Mouse (Mus musculus) embryonic facial prominence, embryonic 15.5 days (tissue): ENCODE data around the gene Tmem59l. TPM values are rescaled to one million over a fixed set of nuclear protein-coding genes. Genes with fewer than 3 reads are reported as not detected.

ENCODE experiments used
- ATAC-seq: fragments of 200-750 bp; cut with Nextera tagmentation; 2 replicates; pipeline ENCODE4 v1.8.0; 2017; ENCODE audit warnings: low read depth, moderate TSS enrichment; ENCODE audit not compliant: insufficient number of reproducible peaks, low FRiP score, low TSS enrichment
- H3K27ac ChIP-seq: fragments of 300-500 bp; sonication (generic); replicated peaks from 2 replicates; pipeline ENCODE4 v1.5.1; 2015; ENCODE audit warnings: mild to moderate bottlenecking, inconsistent platforms
- H3K27me3 ChIP-seq: fragments of 300-500 bp; sonication (generic); 2 replicates; pipeline ENCODE4 v1.6.1; 2015; ENCODE audit warnings: inconsistent platforms
- H3K36me3 ChIP-seq: fragments of 300-500 bp; sonication (generic); 2 replicates; pipeline ENCODE4 v1.6.1; 2015; ENCODE audit warnings: mild to moderate bottlenecking, inconsistent platforms
- H3K4me1 ChIP-seq: fragments of 300-500 bp; sonication (generic); 2 replicates; pipeline ENCODE4 v1.6.1; 2015; ENCODE audit warnings: inconsistent platforms
- H3K4me2 ChIP-seq: fragments of 300-500 bp; sonication (generic); replicated peaks from 2 replicates; pipeline ENCODE4 v1.6.1; 2015; ENCODE audit warnings: mild to moderate bottlenecking, inconsistent platforms
- H3K4me3 ChIP-seq: fragments of 300-500 bp; sonication (generic); replicated peaks from 2 replicates; pipeline ENCODE4 v1.5.1; 2015; ENCODE audit warnings: mild to moderate bottlenecking, inconsistent platforms
- H3K9ac ChIP-seq: fragments of 300-500 bp; sonication (generic); 2 replicates; pipeline ENCODE4 v1.6.1; 2015; ENCODE audit warnings: inconsistent platforms
- H3K9me3 ChIP-seq: fragments of 300-500 bp; sonication (generic); replicated peaks from 2 replicates; pipeline ENCODE4 v1.6.1; 2016; ENCODE audit warnings: inconsistent platforms
- WGBS: fragments of 180-500 bp; shearing (Covaris S2); methylation state at CpG from one replicate; pipeline ENCODE4 v1.1.7; 2015; 5-methylcytosine and 5-hydroxymethylcytosine counted together
- polyA plus RNA-seq: library from polyadenylated mRNA; unstranded; fragments of >200 nt; fragmentation: Nextera tagmentation; extraction: Ambion mirVana; gene quantifications from 2 replicates; pipeline ENCODE4 v1.2.1, GENCODE M21; 2015

Tmem59l gene
- polyA plus RNA-seq, 1 experiment from 2014 or later, result 18.7 TPM

DNA sequence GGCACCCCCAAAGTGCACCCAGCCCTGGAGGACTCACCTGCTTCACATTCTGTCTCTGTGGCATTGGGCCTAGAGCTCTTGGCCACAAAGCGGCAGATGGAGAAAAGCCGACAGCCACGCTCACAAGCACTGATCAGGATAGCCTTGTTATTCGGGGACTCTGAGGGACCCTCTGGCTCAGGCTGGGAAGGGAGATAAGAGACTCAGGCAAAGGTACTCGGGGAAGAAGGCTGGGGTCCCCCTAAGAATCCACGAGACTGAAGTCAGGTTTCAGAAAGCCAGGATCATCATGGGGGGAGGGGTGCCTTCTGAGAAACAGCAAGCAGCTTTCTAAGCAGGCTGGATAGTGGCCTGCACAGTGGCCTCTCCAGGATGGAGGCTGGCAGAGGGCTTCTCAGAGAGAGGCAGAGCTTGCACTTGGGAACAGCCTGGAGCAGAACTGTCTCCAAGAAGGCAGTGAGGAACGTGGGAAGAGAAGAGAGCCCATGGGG, 922 bp downstream of the Tmem59l start:
- 46% methylated on average over 7 of the region's 7 CpGs for whole genome bisulfite sequencing
- peaks cover 53% of the 10 kb centered on the region for H3K27me3 ChIP-seq
- H3K4me3 ChIP-seq, result no peak overlapping the region
- ATAC-seq, result no peak
- H3K9me3 ChIP-seq, result no peaks in the 10 kb centered on the region
- H3K27ac ChIP-seq, result no peak overlapping the region
- H3K36me3 ChIP-seq, result no peaks in the 10 kb centered on the region
- no peak overlapping the region for H3K9ac ChIP-seq
- H3K4me1 ChIP-seq, result peaks cover 41% of the 10 kb centered on the region
- peak overlapping the region; percentile 48; the same call in 1 of the 2 replicates for H3K4me2 ChIP-seq

DNA sequence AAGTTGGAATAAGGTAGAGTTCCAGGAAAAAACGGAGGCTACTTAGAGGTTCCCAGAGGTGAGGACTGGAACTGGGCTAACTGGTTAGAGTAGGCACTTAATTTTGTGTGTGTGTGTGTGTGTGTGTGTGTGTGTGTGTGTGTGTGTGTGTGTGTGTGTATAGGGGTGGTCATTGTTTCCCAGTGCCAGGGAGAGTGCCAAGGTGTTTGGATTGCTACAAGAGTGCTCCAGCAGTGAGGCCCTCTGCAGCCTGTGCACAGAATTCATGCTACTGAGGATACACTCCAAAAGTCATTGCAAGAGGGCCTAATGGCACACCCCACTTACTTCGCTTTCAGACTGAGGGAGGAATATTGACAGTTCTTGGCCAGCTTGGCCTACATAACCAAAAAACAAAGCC, 4.2 kb downstream of the Tmem59l start:
- H3K4me3 ChIP-seq, result no peak overlapping the region
- H3K4me2 ChIP-seq, result no peak overlapping the region
- no peaks in the 10 kb centered on the region for H3K36me3 ChIP-seq
- peaks cover 21% of the 10 kb centered on the region for H3K27me3 ChIP-seq
- H3K9me3 ChIP-seq, result no peaks in the 10 kb centered on the region
- H3K4me1 ChIP-seq, result peaks cover 11% of the 10 kb centered on the region
- no peak overlapping the region for H3K27ac ChIP-seq
- WGBS, result 52% methylated on average over 2 of the region's 2 CpGs
- H3K9ac ChIP-seq, result no peak overlapping the region
- no peak for ATAC-seq

DNA sequence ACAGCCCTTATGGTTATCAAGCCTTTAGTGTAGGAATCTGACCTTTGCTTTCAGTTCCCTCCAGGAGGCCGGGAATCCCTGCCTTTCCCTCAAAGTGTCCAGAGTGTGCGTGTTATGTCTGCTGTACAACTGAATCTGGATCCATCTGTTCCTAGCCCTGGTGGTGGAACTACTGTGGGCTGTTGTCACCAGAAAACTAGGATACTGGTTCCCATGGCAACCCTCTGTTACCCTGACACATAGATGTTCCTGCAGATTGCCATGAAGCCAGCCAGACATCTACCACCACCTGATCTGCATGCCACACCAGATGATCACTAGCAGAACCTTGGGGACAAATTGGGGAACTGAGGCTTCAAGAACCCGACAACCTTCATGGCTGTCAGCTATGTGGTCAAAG, 5.2 kb downstream of the Tmem59l start:
- no peak for ATAC-seq
- no peak overlapping the region for H3K27ac ChIP-seq
- H3K4me2 ChIP-seq, result no peak overlapping the region
- H3K4me3 ChIP-seq, result no peak overlapping the region
- H3K27me3 ChIP-seq, result peaks cover 14% of the 10 kb centered on the region
- no peaks in the 10 kb centered on the region for H3K36me3 ChIP-seq
- H3K4me1 ChIP-seq, result peaks cover 14% of the 10 kb centered on the region
- no peak overlapping the region for H3K9ac ChIP-seq
- H3K9me3 ChIP-seq, result no peaks in the 10 kb centered on the region
- WGBS, result 79% methylated on average over 3 of the region's 3 CpGs

DNA sequence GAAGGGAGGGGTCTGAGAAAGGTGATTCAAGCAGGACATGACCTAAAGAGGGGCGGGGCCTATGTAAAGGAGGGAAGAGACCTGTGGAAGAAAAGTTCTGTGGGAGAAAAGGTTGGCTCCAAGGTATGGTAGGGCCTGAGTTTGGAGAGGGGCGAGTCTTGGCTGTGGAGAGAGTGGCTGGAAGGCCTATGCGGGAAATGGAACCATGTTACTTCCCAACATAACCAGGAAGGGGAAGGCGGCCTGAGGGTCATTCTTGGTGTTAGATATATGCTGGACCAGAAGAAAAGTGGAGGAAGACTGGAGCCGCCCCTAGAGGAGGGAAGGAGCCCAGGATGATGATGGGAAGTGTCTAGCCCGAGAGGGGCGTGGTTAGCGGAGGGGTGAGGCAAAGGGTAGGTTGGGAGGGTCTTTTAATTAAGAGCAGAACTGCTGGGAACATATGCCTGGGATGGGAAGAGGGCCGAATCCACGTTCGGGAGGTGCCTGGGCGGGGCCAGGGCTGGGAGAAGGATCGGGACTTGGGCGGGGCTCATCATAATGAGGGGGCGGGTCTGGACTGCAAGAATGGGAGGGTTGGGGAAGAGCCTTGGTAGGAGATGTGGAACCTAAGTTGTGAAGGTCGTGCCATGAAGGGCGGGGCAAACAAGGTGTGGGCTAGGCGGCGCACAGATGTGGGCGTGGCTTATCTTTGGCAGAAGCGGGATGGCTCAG, 9.7 kb downstream of the Tmem59l start:
- no peaks in the 10 kb centered on the region for H3K27me3 ChIP-seq
- no peaks in the 10 kb centered on the region for H3K36me3 ChIP-seq
- peak overlapping the region; percentile 67 for H3K27ac ChIP-seq
- WGBS, result 2% methylated on average over 21 of the region's 21 CpGs
- H3K4me3 ChIP-seq, result peak overlapping the region; percentile 91
- peak; percentile 54 for ATAC-seq
- H3K9me3 ChIP-seq, result no peaks in the 10 kb centered on the region
- no peak overlapping the region for H3K9ac ChIP-seq
- H3K4me1 ChIP-seq, result peaks cover 30% of the 10 kb centered on the region
- peak overlapping the region; percentile 85 for H3K4me2 ChIP-seq

DNA sequence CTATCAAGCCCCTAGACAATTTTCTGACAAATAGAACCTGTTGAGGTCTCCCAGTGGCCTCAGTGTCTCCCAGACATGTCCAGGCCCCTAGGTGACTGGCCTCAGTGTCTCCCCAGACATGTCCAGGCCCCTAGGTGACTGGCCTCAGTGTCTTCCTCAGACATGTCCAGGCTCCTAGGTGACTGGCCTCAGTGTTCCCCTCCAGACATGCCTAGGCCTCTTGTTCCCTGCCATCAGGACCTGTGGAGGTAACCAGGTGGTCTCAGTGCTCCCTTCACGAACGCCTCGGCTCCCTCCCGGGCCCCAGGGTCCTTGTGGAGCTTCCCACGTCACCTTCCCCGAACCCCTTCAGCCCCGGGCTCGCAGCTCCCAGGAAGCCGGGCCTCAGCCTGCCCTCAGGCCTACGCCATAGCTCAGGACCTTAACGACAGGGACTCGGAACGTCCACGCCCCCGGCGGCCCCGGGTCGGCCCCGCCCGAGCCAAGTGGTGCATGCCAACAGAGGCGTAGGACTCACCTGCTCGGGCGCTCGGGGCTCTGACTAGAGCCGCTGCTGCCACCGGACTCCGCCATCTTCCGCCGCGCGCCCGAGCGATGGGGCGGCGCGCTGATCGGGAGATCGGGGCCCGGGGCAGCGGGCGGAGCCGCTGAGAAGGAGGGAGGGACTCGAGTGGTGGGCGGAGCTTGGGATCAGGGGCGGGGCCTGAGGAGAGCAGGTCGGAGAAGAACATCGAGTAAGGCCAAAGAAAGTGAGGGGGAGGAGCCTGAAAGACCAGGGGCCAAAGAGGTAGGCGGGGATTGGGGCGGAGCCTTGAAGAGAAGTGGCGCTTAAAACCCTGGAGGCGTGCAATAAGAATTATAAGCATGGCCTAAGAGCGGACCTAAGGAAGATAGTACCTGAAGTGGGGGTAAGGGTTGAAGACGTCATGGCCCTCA, 10.6 kb downstream of the Tmem59l start, which contains the start of gene Klhl26:
Gene Klhl26, minus strand, starts transcription at position 636 of the 936 bp plus-strand sequence.
- peak within 1 kb of the TSS; percentile 91 for H3K4me3 ChIP-seq
- H3K27ac ChIP-seq, result peak within 1 kb of the TSS; percentile 67
- peak within 1 kb of the TSS; percentile 81 for H3K9ac ChIP-seq
- peak; percentile 92 for ATAC-seq
- no peaks in the 10 kb centered on the region for H3K27me3 ChIP-seq
- no peaks in the 10 kb centered on the region for H3K9me3 ChIP-seq
- H3K36me3 ChIP-seq, result no peaks in the 10 kb centered on the region
- peak within 1 kb of the TSS; percentile 85 for H3K4me2 ChIP-seq
- WGBS, result under 1% methylated on average over 53 of the region's 53 CpGs
- H3K4me1 ChIP-seq, result peaks cover 30% of the 10 kb centered on the region

DNA sequence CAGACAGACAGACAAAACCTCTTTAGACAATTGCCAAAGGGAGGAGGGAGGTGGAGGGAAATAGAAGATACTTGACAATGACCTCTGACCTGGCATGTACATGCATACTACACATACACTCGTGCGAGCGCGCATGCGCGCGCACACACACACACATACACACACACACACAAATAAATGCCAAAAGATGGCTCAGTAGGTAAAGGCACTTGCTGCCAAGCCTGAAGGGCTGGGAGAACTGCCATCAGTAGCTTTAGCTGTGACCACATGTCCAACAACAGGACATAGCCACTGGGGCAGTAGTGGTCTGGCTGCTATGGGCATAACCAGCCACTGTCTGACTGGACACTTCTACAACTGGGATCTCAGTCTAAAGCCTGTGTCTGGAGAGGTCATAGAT, 15.3 kb downstream of the Tmem59l start:
- Histone ChIP-seq H3K27me3 (no peaks in the 10 kb centered on the region), H3K27ac (no peak overlapping the region), H3K36me3 (0 out of 2 replicates have a peak, but pooled peaks cover 3% of the 10 kb centered on the region), H3K9ac (no peak overlapping the region), H3K4me3 (no peak overlapping the region), H3K4me2 (no peak overlapping the region), H3K9me3 (no peaks in the 10 kb centered on the region), H3K4me1 (peaks cover 29% of the 10 kb centered on the region)
- ATAC-seq, result no peak
- WGBS, result 98% methylated on average over 7 of the region's 7 CpGs

DNA sequence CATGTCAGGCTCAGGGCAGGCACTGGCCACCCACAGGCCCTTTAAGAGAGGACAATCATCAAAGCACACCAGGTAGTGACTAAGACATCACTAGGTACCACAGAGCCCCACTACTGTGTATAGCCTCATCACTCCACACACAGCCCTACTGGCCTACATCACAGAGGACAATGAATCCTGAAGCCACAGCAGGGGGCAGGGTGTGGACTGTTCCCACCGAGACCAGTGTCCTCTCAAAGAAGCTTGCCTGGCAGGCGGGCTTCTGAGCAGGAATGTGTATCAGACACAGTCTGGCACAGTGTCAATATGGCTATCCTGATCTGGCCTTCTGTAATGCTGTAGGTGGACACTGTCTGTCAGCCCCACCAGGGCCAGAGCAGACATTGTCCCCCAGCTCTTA, 17.2 kb downstream of the Tmem59l start:
- peaks cover 10% of the 10 kb centered on the region; the same call in 1 of the 2 replicates for H3K36me3 ChIP-seq
- H3K9me3 ChIP-seq, result no peaks in the 10 kb centered on the region
- no peak overlapping the region for H3K27ac ChIP-seq
- ATAC-seq, result no peak
- H3K9ac ChIP-seq, result no peak overlapping the region
- no peak overlapping the region for H3K4me3 ChIP-seq
- 61% methylated on average over 2 of the region's 2 CpGs for WGBS
- H3K4me2 ChIP-seq, result no peak overlapping the region
- no peaks in the 10 kb centered on the region for H3K27me3 ChIP-seq
- peaks cover 26% of the 10 kb centered on the region for H3K4me1 ChIP-seq

DNA sequence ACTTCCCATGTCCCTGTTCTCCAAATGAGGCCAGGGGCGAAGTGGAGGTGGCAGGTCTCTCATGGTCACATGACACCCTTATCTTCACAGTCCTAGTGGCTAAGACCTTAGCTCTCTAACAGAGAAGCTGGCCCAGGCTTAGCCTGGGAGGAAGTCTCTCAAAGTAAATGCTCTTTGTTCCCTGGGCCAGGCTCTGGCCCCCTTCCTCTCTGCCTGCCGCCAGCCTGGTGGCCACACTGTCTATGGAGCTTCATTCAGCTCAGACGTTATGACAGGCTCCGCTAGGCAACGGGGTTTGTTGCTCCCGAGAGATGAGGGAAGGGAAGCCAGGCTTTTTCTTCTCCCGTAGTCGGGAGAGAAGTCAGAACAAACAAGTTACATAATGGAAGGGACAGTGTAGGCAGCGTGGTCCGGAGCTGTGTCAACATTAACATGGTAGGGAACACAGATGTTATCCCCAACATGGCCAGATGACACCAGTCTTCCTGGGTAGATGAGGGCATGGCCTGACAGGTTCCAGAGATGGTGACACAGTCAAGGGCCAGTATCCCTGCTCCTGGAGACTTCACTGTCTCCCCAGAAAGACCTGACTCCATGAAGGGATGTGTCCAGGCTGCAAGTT, 17.8 kb downstream of the Tmem59l start:
- H3K36me3 ChIP-seq, result peaks cover 10% of the 10 kb centered on the region; the same call in 1 of the 2 replicates
- ATAC-seq, result no peak
- no peak overlapping the region for H3K27ac ChIP-seq
- no peak overlapping the region for H3K4me2 ChIP-seq
- peaks cover 25% of the 10 kb centered on the region for H3K4me1 ChIP-seq
- no peak overlapping the region for H3K9ac ChIP-seq
- no peak overlapping the region for H3K4me3 ChIP-seq
- no peaks in the 10 kb centered on the region for H3K27me3 ChIP-seq
- H3K9me3 ChIP-seq, result no peaks in the 10 kb centered on the region
- 55% methylated on average over 10 of the region's 10 CpGs for WGBS

DNA sequence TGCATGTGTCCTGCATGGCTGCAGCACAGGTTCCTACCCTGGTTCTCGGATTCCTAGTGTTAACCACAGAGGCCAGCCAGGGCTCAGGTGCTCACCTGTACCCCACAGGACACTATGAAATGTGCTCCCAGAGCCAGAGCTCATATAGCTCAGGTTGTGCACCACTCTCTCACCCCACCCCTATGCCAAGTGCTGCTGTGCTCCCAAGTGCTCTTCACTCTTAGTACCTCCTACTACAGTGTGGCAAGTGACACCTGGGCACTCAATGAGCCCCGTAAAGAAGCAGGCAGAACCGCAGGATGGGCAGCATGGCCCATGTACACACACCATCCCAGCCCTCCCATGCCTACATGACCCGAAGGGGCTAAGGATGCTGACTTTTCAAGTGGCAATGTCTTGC, 18.4 kb downstream of the Tmem59l start:
- Histone ChIP-seq H3K36me3 (peaks cover 10% of the 10 kb centered on the region; the same call in 1 of the 2 replicates), H3K4me3 (no peak overlapping the region), H3K9ac (no peak overlapping the region), H3K27ac (no peak overlapping the region), H3K9me3 (no peaks in the 10 kb centered on the region), H3K4me1 (peaks cover 25% of the 10 kb centered on the region), H3K4me2 (no peak overlapping the region), H3K27me3 (no peaks in the 10 kb centered on the region)
- WGBS, result 92% methylated on average over 4 of the region's 4 CpGs
- no peak for ATAC-seq

DNA sequence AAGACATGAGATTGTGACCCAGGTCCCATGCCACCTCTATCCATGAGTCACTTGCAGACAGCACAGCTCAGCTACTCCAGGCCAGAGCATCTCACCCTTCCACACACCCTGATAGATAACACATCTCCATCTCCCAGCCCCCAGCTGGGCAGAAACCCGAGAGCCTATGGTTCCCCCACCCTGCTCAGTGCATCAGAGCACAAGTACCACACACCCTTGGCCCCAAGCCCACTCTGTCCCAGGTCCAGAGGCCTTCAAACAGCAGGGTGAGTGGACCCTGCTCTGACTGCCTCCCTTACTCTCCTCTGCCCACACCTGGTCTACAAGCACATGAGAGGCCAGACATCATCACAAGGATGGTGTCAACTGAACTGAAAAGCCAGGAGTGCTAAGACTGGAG, 19.3 kb downstream of the Tmem59l start:
- Histone ChIP-seq H3K4me2 (no peak overlapping the region), H3K27ac (no peak overlapping the region), H3K9ac (no peak overlapping the region), H3K4me1 (peaks cover 25% of the 10 kb centered on the region), H3K36me3 (peaks cover 10% of the 10 kb centered on the region; the same call in 1 of the 2 replicates), H3K4me3 (no peak overlapping the region), H3K27me3 (no peaks in the 10 kb centered on the region), H3K9me3 (no peaks in the 10 kb centered on the region)
- 53% methylated on average over 1 of the region's 1 CpGs for WGBS
- no peak for ATAC-seq
